Mouse (Mus musculus) embryonic facial prominence, embryonic 11.5 days (tissue): ENCODE data around the gene Gm20518. TPM values are rescaled to one million over a fixed set of nuclear protein-coding genes. Genes with fewer than 3 reads are reported as not detected.
A peak's percentile ranks its signal among the peaks of the same experiment; 100 is the strongest.

Experiments used
- ATAC-seq: fragments of 200-750 bp; cut with Nextera tagmentation; replicated peaks from 2 replicates; pipeline ENCODE4 v1.8.0; 2017; ENCODE audit warnings: low read depth; ENCODE audit not compliant: insufficient number of reproducible peaks, low FRiP score, low TSS enrichment
- DNase-seq: peaks from one replicate; pipeline ENCODE4 v3.0.0-alpha.2; 2015; ENCODE audit warnings: low spot score
- H3K27ac ChIP-seq: fragments of 300-500 bp; sonication (generic); replicated peaks from 2 replicates; pipeline ENCODE4 v1.5.1; 2014; ENCODE audit warnings: mild to moderate bottlenecking, low read depth, low read length, control low read depth
- H3K27me3 ChIP-seq: fragments of 300-500 bp; sonication (generic); 2 replicates; pipeline ENCODE4 v1.6.1; 2014; ENCODE audit warnings: mild to moderate bottlenecking, low read length, moderate library complexity, mixed read lengths; ENCODE audit not compliant: control insufficient read depth, insufficient read depth
- H3K36me3 ChIP-seq: fragments of 300-500 bp; sonication (generic); replicated peaks from 2 replicates; pipeline ENCODE4 v1.6.1; 2014; ENCODE audit warnings: low read depth, mild to moderate bottlenecking, low read length, moderate library complexity, mixed read lengths; ENCODE audit not compliant: control insufficient read depth, insufficient read depth
- H3K4me1 ChIP-seq: fragments of 300-500 bp; sonication (generic); 2 replicates; pipeline ENCODE4 v1.6.1; 2014; ENCODE audit warnings: low read length, mixed read lengths; ENCODE audit not compliant: control insufficient read depth, insufficient read depth
- H3K4me2 ChIP-seq: fragments of 300-500 bp; sonication (generic); 2 replicates; pipeline ENCODE4 v1.6.1; 2014; ENCODE audit warnings: low read depth, mild to moderate bottlenecking, control low read depth, low read length, moderate library complexity
- H3K4me3 ChIP-seq: fragments of 300-500 bp; sonication (generic); 2 replicates; pipeline ENCODE4 v1.5.1; 2014; ENCODE audit warnings: low read depth, low read length, control low read depth
- H3K9ac ChIP-seq: fragments of 300-500 bp; sonication (generic); replicated peaks from 2 replicates; pipeline ENCODE4 v1.6.1; 2014; ENCODE audit warnings: mild to moderate bottlenecking, control low read depth, low read length
- H3K9me3 ChIP-seq: fragments of 300-500 bp; sonication (generic); replicated peaks from 2 replicates; pipeline ENCODE4 v1.6.1; 2016; ENCODE audit warnings: mild to moderate bottlenecking, low read length, inconsistent platforms, mixed read lengths; ENCODE audit not compliant: control insufficient read depth
- WGBS: fragments of 180-500 bp; shearing (Covaris S2); extraction: QIAGEN DNeasy Blood & Tissue Kit; methylation state at CpG from one replicate; pipeline ENCODE4 v1.1.7; 2014; 5-methylcytosine and 5-hydroxymethylcytosine counted together
- polyA plus RNA-seq: library from polyadenylated mRNA; unstranded; fragments of >200 nt; fragmentation: Nextera tagmentation; extraction: Ambion mirVana; gene quantifications from 2 replicates; pipeline ENCODE4 v1.2.1, GENCODE M21; 2014

Gm20518 gene
- polyA plus RNA-seq, 1 experiment from 2014 or later = 0.14 TPM

DNA sequence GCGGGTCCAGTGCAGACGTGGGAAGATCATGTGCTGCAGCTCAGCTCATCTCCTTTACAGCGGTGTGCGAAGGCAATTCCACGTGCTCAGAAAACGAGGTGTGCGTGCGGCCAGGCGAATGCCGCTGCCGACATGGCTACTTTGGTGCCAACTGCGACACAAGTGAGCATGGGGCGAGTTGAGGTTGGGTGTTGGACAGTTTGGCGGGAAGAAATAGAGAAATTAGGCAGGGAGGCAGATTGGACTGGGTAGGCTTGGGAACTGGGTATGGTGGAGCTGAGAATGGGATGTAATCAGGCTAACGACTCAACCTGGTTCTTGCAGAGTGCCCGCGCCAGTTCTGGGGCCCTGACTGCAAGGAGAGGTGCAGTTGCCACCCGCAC lies 89.0 kb downstream of the Gm20518 start:
- peaks cover 38% of the 10 kb centered on the region for H3K4me1 ChIP-seq
- H3K4me2 ChIP-seq = peak overlapping the region; percentile 41
- no peak overlapping the region for H3K9ac ChIP-seq
- no peaks in the 10 kb centered on the region; the same call in 1 of the 2 replicates for H3K36me3 ChIP-seq
- H3K4me3 ChIP-seq = peak overlapping the region; percentile 16
- peaks cover 48% of the 10 kb centered on the region for H3K27me3 ChIP-seq
- H3K27ac ChIP-seq = no peak overlapping the region
- 7% methylated on average over 18 of the region's 18 CpGs for WGBS
- no peak for ATAC-seq
- DNase-seq = no peak
- no peaks in the 10 kb centered on the region for H3K9me3 ChIP-seq

DNA sequence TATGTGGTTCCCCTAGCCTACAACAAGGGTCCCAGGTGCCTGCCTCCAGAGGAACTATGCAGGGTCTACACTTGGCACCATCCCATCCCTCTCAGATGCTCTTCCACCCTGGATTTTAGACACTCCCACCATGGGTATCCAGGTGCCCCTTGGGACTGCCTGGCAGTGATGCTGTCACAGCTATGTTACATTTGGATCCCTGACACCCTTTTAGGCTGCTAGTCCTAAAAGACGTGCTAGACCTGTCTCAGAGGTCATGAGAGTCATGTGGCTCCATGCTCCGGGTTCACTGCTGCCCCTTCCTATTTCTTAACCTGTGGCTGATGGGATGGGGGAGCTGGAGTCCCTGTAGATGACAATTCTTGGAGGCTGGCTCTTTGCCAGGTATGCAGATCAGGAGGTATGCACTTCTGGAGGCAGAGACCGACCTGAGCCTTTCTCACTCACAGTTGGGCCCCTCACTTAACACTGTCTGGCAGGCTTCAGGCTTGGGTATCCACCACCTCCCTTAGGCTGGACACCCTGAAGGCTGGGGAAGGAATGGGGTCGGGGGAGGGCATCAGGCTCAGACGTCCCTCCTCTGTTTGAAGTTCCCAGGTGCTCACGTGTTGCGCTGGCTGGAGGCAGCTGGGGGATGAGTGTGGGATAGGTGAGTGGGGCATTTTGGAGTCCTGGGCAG lies 89.6 kb downstream of the Gm20518 start:
- peaks cover 34% of the 10 kb centered on the region for H3K4me1 ChIP-seq
- ATAC-seq (no peak), DNase-seq (no peak)
- no peak overlapping the region for H3K27ac ChIP-seq
- H3K36me3 ChIP-seq = no peaks in the 10 kb centered on the region; the same call in 1 of the 2 replicates
- 8% methylated on average over 7 of the region's 7 CpGs for WGBS
- peak overlapping the region; percentile 16; the same call in 1 of the 2 replicates for H3K4me3 ChIP-seq
- no peaks in the 10 kb centered on the region for H3K9me3 ChIP-seq
- H3K27me3 ChIP-seq = peaks cover 48% of the 10 kb centered on the region
- H3K4me2 ChIP-seq = 0 out of 2 replicates have a peak overlapping the region, but pooled peaks have one; percentile 41
- H3K9ac ChIP-seq = no peak overlapping the region

GRCm38 (mm10) chr16:17799584-17799983 lies 91.9 kb downstream of the Gm20518 start:
- Histone ChIP-seq H3K9ac (no peak overlapping the region), H3K27ac (no peak overlapping the region), H3K4me1 (peaks cover 27% of the 10 kb centered on the region), H3K4me3 (peak overlapping the region; percentile 79), H3K9me3 (no peaks in the 10 kb centered on the region), H3K4me2 (no peak overlapping the region), H3K36me3 (no peaks in the 10 kb centered on the region; the same call in 1 of the 2 replicates), H3K27me3 (peaks cover 44% of the 10 kb centered on the region)
- ATAC-seq (no peak), DNase-seq (no peak)

DNA sequence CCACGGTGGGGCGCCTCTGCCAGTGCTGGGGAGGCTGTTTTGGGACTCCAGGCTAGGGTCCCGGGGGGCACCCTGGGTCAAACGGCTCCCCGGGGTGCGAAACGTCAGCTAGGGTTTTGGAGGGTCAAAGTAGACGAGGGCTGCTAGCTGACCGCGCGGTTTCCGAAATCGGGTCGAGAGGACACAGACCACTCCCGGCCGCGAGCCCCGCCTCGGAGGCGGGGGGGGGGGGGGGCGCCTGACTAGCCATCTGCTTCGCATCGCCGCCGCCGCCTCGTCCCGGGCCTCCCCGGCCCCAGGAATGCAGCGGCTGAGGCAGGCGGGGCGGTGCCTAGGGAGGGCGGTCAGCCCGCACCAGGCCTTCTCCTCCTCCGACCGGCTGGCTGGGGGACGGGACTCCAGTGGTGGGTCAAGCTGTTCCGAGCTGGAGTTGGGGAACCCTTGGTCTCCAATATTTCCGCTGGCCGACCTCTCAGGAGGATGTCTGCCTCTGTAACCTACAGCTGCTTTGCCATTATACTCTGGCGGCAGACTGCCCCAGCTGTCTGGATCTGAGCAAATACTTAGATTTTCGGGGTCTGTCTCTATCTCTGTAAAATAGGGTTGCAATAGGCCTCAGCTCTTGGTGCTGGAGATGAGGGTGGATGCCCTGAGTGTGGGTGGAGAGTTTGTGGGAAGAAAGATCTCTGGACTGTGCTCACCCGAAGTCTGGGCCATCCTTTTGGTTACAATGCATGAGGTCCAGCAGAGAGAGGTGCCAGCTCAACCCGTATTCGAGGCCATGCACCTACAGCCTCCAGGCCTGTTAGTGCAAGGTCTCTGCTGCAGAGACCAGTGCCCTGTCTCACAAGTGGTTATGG lies 92.9 kb downstream of the Gm20518 start:
- Histone ChIP-seq H3K36me3 (no peaks in the 10 kb centered on the region; the same call in none of the 2 replicates), H3K9ac (peak overlapping the region; percentile 94), H3K4me3 (peak overlapping the region; percentile 79), H3K9me3 (no peaks in the 10 kb centered on the region), H3K27me3 (peaks cover 36% of the 10 kb centered on the region), H3K27ac (peak overlapping the region; percentile 94), H3K4me2 (peak overlapping the region; percentile 87), H3K4me1 (peaks cover 19% of the 10 kb centered on the region)
- WGBS = under 1% methylated on average over 39 of the region's 45 CpGs
- DNase-seq (peak; percentile 72), ATAC-seq (peak; percentile 45)

DNA sequence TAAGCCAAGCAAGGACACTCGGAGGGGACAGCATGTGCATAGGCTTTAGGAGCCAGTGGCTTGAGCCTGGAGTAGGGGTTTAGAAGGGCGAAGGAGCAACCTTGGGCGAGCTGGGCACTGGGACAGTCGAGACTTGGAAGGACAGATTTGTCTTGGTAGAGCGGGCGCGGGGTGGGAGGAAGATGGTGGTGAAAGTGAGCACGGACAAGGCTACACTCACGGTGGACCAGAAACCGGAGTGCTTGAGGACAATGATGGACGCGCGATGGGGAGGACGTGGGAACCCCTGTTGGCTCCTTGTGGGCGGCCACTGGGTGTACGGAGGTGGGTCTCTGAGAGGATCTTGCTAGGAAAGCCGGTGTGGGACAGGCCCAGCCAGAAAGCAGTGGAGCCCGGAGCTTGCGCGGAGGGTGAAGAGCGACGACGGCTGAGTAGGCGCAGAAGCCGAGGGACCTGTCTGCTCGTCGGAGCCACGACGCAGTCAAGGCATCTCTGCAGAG lies 93.6 kb downstream of the Gm20518 start:
- Histone ChIP-seq H3K27me3 (peaks cover 30% of the 10 kb centered on the region), H3K9me3 (no peaks in the 10 kb centered on the region), H3K4me3 (peak overlapping the region; percentile 79), H3K4me1 (peaks cover 12% of the 10 kb centered on the region), H3K9ac (peak overlapping the region; percentile 94), H3K27ac (peak overlapping the region; percentile 94), H3K36me3 (no peaks in the 10 kb centered on the region; the same call in 1 of the 2 replicates), H3K4me2 (peak overlapping the region; percentile 87)
- peak; percentile 51 for DNase-seq
- ATAC-seq = 0 out of 2 replicates have a peak, but pooled peaks have one; percentile 3
- 2% methylated on average over 29 of the region's 29 CpGs for WGBS

DNA sequence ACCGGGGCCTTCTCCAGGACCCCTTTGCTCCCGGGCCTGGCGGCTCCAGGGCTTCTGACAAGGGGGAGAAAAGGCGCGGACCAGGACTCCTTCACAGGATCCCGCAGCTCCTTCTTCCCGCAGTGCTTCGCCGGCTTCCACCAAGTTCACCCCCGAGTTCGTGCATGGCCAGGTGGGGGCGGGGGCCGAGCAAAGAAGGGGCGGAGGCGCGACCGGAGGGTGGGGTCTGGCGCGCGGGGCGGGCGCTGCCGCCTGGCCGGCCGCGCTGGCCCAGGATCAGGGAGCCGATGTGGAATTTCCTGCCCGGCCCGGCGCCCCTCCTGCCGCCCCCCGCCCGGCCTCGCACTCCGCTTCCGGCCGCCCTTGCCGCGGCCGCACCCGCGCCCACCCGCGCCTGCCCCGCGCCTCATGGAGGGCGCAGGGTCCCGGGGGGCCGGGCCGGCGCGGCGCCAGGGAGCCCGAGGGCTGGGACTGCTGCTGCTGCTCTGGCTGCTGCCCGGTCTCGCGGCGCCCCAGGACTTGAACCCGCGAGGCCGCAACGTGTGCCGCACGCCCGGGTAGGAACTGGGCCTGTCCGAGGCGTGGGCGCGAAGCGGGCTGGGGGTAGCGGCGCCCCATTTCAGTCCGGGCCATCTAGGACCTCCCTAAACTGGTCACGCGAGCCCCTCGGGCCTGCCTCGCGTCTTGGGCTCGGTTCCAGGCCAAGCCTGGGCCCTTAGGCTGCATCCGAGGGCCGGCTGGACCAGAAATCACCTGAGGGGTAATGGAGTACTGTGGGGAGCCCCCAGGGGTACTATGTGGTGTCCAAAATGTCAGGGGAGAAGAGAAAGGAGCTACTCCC lies 94.3 kb downstream of the Gm20518 start, which contains the start of gene Scarf2:
Scarf2 (plus strand) TSS at position 312 of the 841 bp plus-strand sequence.
- no peaks in the 10 kb centered on the region for H3K9me3 ChIP-seq
- H3K27ac ChIP-seq = peak within 1 kb of the TSS; percentile 94
- H3K4me2 ChIP-seq = peak within 1 kb of the TSS; percentile 87
- peaks cover 6% of the 10 kb centered on the region for H3K4me1 ChIP-seq
- DNase-seq (peak; percentile 79), ATAC-seq (peak; percentile 37)
- under 1% methylated on average over 56 of the region's 81 CpGs for WGBS
- H3K4me3 ChIP-seq = peak within 1 kb of the TSS; percentile 79
- H3K27me3 ChIP-seq = peaks cover 24% of the 10 kb centered on the region
- H3K36me3 ChIP-seq = no peaks in the 10 kb centered on the region; the same call in 1 of the 2 replicates
- peak within 1 kb of the TSS; percentile 94 for H3K9ac ChIP-seq

DNA sequence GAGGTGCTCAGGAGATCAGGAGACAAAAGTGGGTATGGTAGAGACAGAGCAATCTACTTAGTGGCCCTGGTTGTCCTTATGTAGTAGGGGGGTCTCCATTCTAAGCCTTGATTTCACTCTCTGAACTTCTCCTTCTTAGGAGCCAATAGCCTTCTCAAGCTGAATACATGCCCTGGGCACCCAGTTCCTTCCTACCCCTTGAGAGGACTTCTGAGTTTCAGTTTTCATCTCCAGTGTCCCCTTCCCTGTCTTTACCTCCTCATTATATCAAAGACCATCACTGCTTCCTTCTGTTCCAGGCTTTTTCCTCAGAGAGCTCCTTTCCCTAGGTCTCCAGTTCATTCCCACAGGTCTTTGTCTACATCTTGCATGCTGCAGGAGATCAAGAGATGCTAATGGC lies 95.0 kb downstream of the Gm20518 start:
- peak overlapping the region; percentile 79 for H3K4me3 ChIP-seq
- no peaks in the 10 kb centered on the region; the same call in 1 of the 2 replicates for H3K4me1 ChIP-seq
- H3K9ac ChIP-seq = peak overlapping the region; percentile 94
- ATAC-seq (no peak), DNase-seq (no peak)
- H3K4me2 ChIP-seq = peak overlapping the region; percentile 87
- no peaks in the 10 kb centered on the region; the same call in 1 of the 2 replicates for H3K36me3 ChIP-seq
- peaks cover 17% of the 10 kb centered on the region for H3K27me3 ChIP-seq
- H3K27ac ChIP-seq = peak overlapping the region; percentile 94
- H3K9me3 ChIP-seq = no peaks in the 10 kb centered on the region
